Comparison of ENCODE assay signal across 24 mouse cellular contexts in genomic region chr11:108054647-108055046, GRCm38 (mm10).
A peak's percentile ranks its signal among the peaks of the same experiment; 100 is the strongest.
DNase-seq lines count a peak whose midpoint lies in the region; TF ChIP-seq lines count a peak whose summit lies in the region.
"Had no signal": no experiment of that assay in that cellular context is flagged by ENCODE, and none has a peak within 500 bp of the region (broad histone marks: within the 10 kb centered on the region; RNA-seq: fewer than 3 reads in every experiment).

No protein-coding gene starts in this region.

- H3K4me3 ChIP-seq in left cerebral cortex, adult 2 months = no peak overlapping the region
- H3K4me3 ChIP-seq: embryonic facial prominence, embryonic 12.5 days; embryonic facial prominence, embryonic 15.5 days; heart, embryonic 12.5 days; heart, embryonic 15.5 days; hindbrain, embryonic 10.5 days; hindbrain, embryonic 13.5 days had no signal

- no peak for TF ChIP-seq CTCF in left cerebral cortex, adult 2 months (IDR thresholded peaks at IDR 0.05)

- intact Hi-C loops in left cerebral cortex, adult 2 months (cut with DNase I) = no loop called here
- intact Hi-C loops in left cerebral cortex, postnatal 36 days (cut with DNase I) = no loop called here

- H3K27ac ChIP-seq in left cerebral cortex, adult 2 months = peak overlapping the region; percentile 36; the same call in 1 of the 2 replicates
- H3K27ac ChIP-seq: embryonic facial prominence, embryonic 12.5 days; embryonic facial prominence, embryonic 15.5 days; heart, embryonic 15.5 days; hindbrain, embryonic 10.5 days; hindbrain, embryonic 13.5 days had no signal

- peak; percentile 38 to 58 for DNase-seq in frontal cortex, adult 2 months (ENCODE audit: extremely low spot score in 1 of 2, low spot score in 1 of 2)
- DNase-seq in frontal cortex, postnatal 14 days (ENCODE audit: low spot score in 2 of 2) = no peak
- peak in 1 of 2 experiments; percentile 34 for DNase-seq in left cerebral cortex, adult 2 months (ENCODE audit: extremely low spot score in 1 of 2, low spot score in 2 of 2)
- DNase-seq in left cerebral cortex, postnatal 36 days (ENCODE audit: low spot score in 2 of 2) = no peak
- DNase-seq in testis, postnatal 10 days (ENCODE audit: low spot score) = peak; percentile 6
- no peak for DNase-seq in testis, postnatal 14 days (ENCODE audit: low spot score)
- no peak for DNase-seq in kidney, postnatal 25 days
- DNase-seq: adrenal gland, postnatal 10 days; adrenal gland, postnatal 36 days; B cell, adult 2 months; cerebellum, adult 11 months; cerebellum, adult 2 months; cerebellum, adult 9-11 months; cerebellum, postnatal 25 days; forebrain, postnatal 0 days; gastrocnemius, postnatal 25 days; heart, postnatal 10 days; heart, postnatal 36 days had no signal

Comparison
In these comparisons a context has a peak if more than half of its experiments do, and no peak if none do; other contexts are left out.
1. DNase-seq: peak in frontal cortex, adult 2 months (2 of 2) and testis, postnatal 10 days (single experiment); none in frontal cortex, postnatal 14 days (0 of 2), left cerebral cortex, postnatal 36 days (0 of 2), testis, postnatal 14 days (single experiment) and kidney, postnatal 25 days (0 of 2).